Mouse (Mus musculus) liver, embryonic 12.5 days (tissue): ENCODE data around the gene 4930519G04Rik. TPM values are rescaled to one million over a fixed set of nuclear protein-coding genes. Genes with fewer than 3 reads are reported as not detected.
"Not testable (repeated sequence)": the region's sequence is repeated elsewhere in the genome, so short reads cannot be mapped to it uniquely, and the experiment has no call there.

Experiments used
- ATAC-seq: fragments of 200-750 bp; cut with Nextera tagmentation; 2 replicates; pipeline ENCODE4 v1.8.0; 2017; ENCODE audit warnings: moderate number of reproducible peaks, mild to moderate bottlenecking, moderate library complexity
- H3K27ac ChIP-seq: fragments of 300-500 bp; sonication (generic); 2 replicates; pipeline ENCODE4 v1.5.1; 2016; ENCODE audit warnings: mild to moderate bottlenecking
- H3K27me3 ChIP-seq: fragments of 300-500 bp; sonication (generic); replicated peaks from 2 replicates; pipeline ENCODE4 v1.6.1; 2016; ENCODE audit warnings: mild to moderate bottlenecking, moderate library complexity
- H3K36me3 ChIP-seq: fragments of 300-500 bp; sonication (generic); 2 replicates; pipeline ENCODE4 v1.6.1; 2016; ENCODE audit warnings: mild to moderate bottlenecking, moderate library complexity
- H3K4me1 ChIP-seq: fragments of 300-500 bp; sonication (generic); 2 replicates; pipeline ENCODE4 v1.6.1; 2016
- H3K4me2 ChIP-seq: fragments of 300-500 bp; sonication (generic); 2 replicates; pipeline ENCODE4 v1.6.1; 2016; ENCODE audit warnings: mild to moderate bottlenecking, moderate library complexity
- H3K4me3 ChIP-seq: fragments of 300-500 bp; sonication (generic); 2 replicates; pipeline ENCODE4 v1.5.1; 2016; ENCODE audit warnings: mild to moderate bottlenecking, moderate library complexity
- H3K9ac ChIP-seq: fragments of 300-500 bp; sonication (generic); 2 replicates; pipeline ENCODE4 v1.6.1; 2016; ENCODE audit warnings: mild to moderate bottlenecking, moderate library complexity
- H3K9me3 ChIP-seq: fragments of 300-500 bp; sonication (generic); replicated peaks from 2 replicates; pipeline ENCODE4 v1.6.1; 2016; ENCODE audit warnings: mild to moderate bottlenecking, moderate library complexity
- WGBS: fragments of 180-500 bp; shearing (Covaris S2); methylation state at CpG from one replicate; pipeline ENCODE4 v1.1.7; 2016; ENCODE audit not compliant: insufficient replicate concordance; 5-methylcytosine and 5-hydroxymethylcytosine counted together
- polyA plus RNA-seq: library from polyadenylated mRNA; unstranded; fragments of >200 nt; fragmentation: Nextera tagmentation; extraction: Ambion mirVana; gene quantifications from 2 replicates; pipeline ENCODE4 v1.2.1, GENCODE M21; 2016

Gene 4930519G04Rik
- polyA plus RNA-seq, 1 experiment from 2014 or later: not detected

DNA sequence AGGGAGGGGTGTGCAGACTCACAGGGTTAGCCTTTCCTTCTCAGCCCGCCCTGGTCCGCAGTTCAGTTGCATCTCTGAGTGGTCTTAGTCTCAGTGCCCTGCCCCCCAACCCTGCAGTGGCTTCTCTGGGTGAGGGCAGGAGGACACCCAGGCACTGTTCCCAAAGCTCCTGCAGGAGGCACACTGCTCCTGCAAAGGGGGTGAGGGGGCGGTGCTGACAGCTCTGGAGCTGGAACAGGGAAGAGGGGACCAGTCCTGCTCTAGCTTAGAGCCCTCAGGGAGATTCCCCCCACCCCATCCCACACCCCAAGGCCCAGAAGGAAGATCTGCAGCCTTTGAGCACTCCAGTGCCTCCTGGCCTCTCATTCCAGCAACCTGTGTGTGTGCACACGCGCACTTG, 10.8 kb upstream of the 4930519G04Rik start:
- Histone ChIP-seq H3K9me3 (no peaks in the 10 kb centered on the region), H3K27me3 (peaks cover 44% of the 10 kb centered on the region), H3K4me3 (no peak overlapping the region), H3K9ac (no peak overlapping the region), H3K36me3 (no peaks in the 10 kb centered on the region), H3K4me2 (no peak overlapping the region), H3K4me1 (0 out of 2 replicates have a peak, but pooled peaks cover 3% of the 10 kb centered on the region), H3K27ac (no peak overlapping the region)
- WGBS: 58% methylated on average over 5 of the region's 5 CpGs
- ATAC-seq: no peak

DNA sequence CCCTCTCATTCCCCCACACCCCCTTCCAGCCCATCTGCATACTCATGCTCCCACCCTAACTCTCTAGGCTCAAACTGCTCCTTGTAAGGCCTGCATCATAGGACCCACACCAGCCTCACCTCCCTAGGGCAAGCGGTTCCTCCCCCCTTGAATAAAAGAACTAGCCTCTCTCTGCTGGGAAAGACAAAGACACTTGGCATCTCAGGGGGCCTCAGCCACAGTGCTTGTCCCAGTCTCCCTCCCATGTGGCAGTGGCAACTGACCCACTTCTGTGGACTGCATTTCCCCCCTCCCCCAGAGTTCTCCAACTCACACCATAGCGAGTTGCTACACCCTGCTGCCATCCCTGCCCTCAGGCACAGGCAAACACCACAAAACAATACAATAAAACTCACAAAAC, 9.1 kb upstream of the 4930519G04Rik start:
- not testable (repeated sequence) for ATAC-seq, H3K36me3 ChIP-seq

DNA sequence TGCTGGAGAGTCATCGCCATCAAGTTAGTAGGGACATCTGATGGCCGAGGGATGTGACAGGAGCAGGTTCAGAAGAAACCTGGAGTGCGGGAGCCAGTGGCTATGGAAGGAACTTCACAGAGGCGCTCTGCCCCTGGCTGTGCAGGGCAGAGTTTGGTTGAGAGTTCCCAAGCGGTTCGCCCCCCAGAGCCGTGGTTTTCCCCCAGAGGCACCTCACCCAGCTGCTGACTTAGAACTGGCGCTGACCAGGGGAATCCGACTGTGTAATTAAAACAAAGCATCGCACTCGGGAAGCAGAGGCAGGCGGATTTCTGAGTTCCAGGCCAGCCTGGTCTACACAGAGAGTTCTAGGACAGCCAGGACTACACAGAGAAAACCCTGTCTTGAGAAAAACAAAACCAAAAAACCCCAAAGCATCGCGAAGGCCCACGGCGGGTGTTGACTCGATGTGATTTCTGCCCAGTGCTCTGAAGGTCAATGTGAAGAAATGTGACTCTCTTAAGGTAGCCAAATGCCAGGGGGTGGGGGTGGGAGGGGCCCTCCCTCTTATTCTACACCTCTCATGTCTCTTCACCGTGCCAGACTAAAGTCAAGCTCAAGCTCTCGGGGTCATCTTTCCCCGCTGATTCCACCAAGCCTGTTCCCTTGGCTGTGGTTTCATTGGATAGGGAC, 1.8 kb upstream of the 4930519G04Rik start:
- 0 out of 2 replicates have a peak, but pooled peaks have one; percentile 37 for ATAC-seq

More for the DNA sequence above, 9.1 kb upstream of the 4930519G04Rik start:
- not testable (repeated sequence) for H3K4me1 ChIP-seq, H3K9me3 ChIP-seq, H3K4me2 ChIP-seq, H3K27ac ChIP-seq, H3K4me3 ChIP-seq, H3K9ac ChIP-seq
- H3K27me3 ChIP-seq: peaks cover 33% of the 10 kb centered on the region
- 80% methylated on average over 2 of the region's 2 CpGs for WGBS

DNA sequence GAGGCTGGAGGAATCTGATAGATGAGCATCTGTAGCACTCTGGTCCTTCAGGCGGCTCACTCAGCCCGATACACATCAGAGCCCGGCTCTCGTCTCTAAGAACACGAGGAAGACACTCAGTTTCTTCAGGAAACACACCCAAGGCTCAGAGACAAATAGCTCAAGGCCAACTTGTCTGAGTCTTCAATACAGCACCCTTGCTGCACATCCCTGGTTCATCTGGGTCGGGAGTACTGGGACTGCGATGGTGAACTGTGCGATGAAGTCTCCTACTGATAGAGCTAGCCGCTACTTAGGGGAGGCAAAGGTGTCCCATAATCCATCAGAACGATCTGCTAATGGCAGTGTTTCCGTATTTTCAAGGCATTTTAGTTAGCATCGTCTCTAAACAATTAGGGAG, 5.1 kb downstream of the 4930519G04Rik start, which contains the start of gene Gm9936:
TSS of gene Gm9936 (minus strand) at position 101 of the 400 bp plus-strand sequence.
- 72% methylated on average over 12 of the region's 12 CpGs for whole genome bisulfite sequencing
- H3K4me2 ChIP-seq: peak within 1 kb of the TSS; percentile 36
- H3K4me3 ChIP-seq: no peak within 1 kb of the TSS
- no peaks in the 10 kb centered on the region for H3K36me3 ChIP-seq
- peaks cover 52% of the 10 kb centered on the region for H3K27me3 ChIP-seq
- no peak within 1 kb of the TSS for H3K9ac ChIP-seq
- no peak for ATAC-seq
- peaks cover 3% of the 10 kb centered on the region; the same call in 1 of the 2 replicates for H3K4me1 ChIP-seq
- no peaks in the 10 kb centered on the region for H3K9me3 ChIP-seq
- no peak within 1 kb of the TSS for H3K27ac ChIP-seq

More for the DNA sequence above, 1.8 kb upstream of the 4930519G04Rik start:
- Histone ChIP-seq H3K4me2 (no peak overlapping the region), H3K4me3 (no peak overlapping the region), H3K9me3 (no peaks in the 10 kb centered on the region), H3K36me3 (no peaks in the 10 kb centered on the region), H3K27ac (no peak overlapping the region), H3K9ac (no peak overlapping the region), H3K4me1 (no peaks in the 10 kb centered on the region), H3K27me3 (peaks cover 16% of the 10 kb centered on the region)
- 66% methylated on average over 20 of the region's 20 CpGs for WGBS

DNA sequence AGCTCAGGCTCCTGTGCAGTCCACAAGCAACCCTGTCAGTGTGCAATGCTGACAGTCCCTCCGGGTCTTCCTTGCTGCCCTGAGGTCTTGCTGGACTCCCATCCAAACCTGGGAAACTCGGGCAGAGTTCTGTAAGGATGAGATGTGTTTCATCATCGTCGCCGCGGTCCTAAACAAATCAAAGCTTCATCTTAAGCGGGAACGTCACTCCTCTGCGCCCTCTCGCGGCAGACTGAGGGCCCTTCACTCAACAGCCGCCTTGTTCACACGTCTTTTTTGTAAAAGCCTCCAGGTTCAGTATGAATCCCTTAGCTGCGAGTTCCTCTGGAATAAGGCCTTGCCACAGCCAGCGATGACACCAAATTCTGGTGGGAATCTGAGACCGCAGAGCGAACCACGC, 5.8 kb downstream of the 4930519G04Rik start:
- peaks cover 52% of the 10 kb centered on the region for H3K27me3 ChIP-seq
- no peak for ATAC-seq
- H3K36me3 ChIP-seq: no peaks in the 10 kb centered on the region
- peaks cover 3% of the 10 kb centered on the region; the same call in 1 of the 2 replicates for H3K4me1 ChIP-seq
- H3K9ac ChIP-seq: no peak overlapping the region
- H3K4me2 ChIP-seq: peak overlapping the region; percentile 36
- no peak overlapping the region for H3K27ac ChIP-seq
- H3K4me3 ChIP-seq: no peak overlapping the region
- no peaks in the 10 kb centered on the region for H3K9me3 ChIP-seq
- 6% methylated on average over 18 of the region's 18 CpGs for WGBS

DNA sequence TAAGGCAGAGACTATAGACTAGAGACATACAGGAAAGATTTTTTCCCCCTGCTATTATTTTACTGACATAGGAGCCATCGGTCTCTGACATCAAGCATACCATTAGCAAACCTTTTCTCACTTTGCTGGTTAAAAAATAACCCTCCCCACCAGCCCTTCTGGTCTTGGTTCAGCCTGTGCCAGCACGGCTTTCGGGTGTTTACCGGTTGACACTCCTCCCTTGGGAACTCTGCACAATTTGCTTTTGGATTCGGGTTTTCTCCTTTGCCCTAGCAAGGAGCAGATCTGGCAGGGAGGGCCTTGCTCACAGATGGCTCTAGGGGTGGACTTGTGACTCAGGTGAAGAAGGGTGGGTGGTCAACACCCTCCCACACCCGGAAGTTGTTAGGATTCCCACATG, 8.3 kb downstream of the 4930519G04Rik start:
- Histone ChIP-seq H3K9ac (no peak overlapping the region), H3K27ac (no peak overlapping the region), H3K4me2 (no peak overlapping the region), H3K36me3 (no peaks in the 10 kb centered on the region), H3K9me3 (no peaks in the 10 kb centered on the region), H3K4me3 (no peak overlapping the region), H3K4me1 (peaks cover 3% of the 10 kb centered on the region; the same call in 1 of the 2 replicates), H3K27me3 (peaks cover 46% of the 10 kb centered on the region)
- 64% methylated on average over 6 of the region's 6 CpGs for WGBS
- no peak for ATAC-seq

DNA sequence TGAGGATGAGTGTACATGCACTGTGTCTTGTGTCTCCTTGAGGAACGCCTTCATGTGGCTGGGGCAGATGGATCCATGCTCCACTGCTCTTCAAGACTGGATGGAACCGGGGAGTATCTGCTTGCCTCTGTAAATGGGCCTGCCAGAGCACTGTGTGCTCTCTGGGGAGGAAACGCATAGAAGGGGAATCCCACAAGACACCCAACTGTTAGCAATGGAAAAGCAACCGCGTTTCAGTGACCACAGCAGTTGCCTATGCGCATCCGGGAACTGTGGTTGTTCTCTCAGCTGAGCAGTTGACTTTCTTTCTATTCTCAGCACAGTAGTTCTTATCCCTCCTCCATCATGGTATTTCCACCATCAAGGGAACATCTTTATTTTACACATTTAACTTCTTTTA, 11.3 kb downstream of the 4930519G04Rik start:
- Histone ChIP-seq H3K36me3 (no peaks in the 10 kb centered on the region), H3K9ac (no peak overlapping the region), H3K4me2 (no peak overlapping the region), H3K27me3 (peaks cover 19% of the 10 kb centered on the region), H3K4me1 (no peaks in the 10 kb centered on the region), H3K27ac (no peak overlapping the region), H3K4me3 (no peak overlapping the region), H3K9me3 (peaks cover 11% of the 10 kb centered on the region)
- ATAC-seq: no peak
- 61% methylated on average over 7 of the region's 7 CpGs for WGBS

DNA sequence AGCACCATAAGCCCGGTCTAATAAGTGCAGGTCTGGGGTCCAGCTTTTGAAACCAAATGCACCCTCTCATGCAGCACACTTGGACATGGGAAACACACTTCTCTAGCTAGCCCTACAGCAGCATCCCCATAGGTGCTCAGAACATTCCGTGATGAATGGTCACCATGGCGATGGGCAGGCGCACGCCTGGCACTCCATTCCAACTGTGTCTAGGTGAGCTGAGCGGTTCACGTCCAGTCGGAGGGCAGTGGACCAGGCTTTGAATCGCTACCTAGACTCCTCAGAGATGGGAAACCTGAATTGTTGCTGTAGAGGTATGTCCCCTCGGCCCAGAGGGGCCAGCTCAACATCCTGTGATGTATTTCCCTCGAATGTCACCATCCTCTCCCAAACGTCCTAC, 11.8 kb downstream of the 4930519G04Rik start:
- WGBS: 80% methylated on average over 12 of the region's 12 CpGs
- no peak for ATAC-seq
- no peak overlapping the region for H3K9ac ChIP-seq
- H3K27ac ChIP-seq: no peak overlapping the region
- no peaks in the 10 kb centered on the region for H3K4me1 ChIP-seq
- H3K27me3 ChIP-seq: peaks cover 14% of the 10 kb centered on the region
- H3K36me3 ChIP-seq: no peaks in the 10 kb centered on the region
- H3K4me3 ChIP-seq: no peak overlapping the region
- H3K4me2 ChIP-seq: no peak overlapping the region
- H3K9me3 ChIP-seq: peaks cover 11% of the 10 kb centered on the region

DNA sequence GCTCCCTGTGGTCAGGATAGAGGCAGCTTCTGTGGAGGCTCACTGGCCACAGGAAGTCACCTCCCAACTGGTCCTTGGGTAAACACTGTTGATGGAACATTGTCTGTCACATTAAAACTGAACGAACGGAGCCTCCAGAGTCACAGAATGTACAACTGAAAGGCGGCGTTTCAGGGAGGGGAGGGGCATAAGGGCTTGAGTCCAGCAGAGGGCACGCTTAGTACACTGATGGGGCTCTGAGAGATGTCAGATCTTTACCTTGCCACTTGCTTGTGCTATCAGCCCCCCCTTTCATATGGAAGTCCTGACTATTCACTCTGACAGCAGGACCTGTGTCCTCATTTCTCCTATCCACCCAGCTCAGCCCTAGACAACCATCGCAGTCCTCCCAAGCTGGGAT, 22.4 kb downstream of the 4930519G04Rik start:
- no peak overlapping the region for H3K9ac ChIP-seq
- 46% methylated on average over 6 of the region's 6 CpGs for WGBS

DNA sequence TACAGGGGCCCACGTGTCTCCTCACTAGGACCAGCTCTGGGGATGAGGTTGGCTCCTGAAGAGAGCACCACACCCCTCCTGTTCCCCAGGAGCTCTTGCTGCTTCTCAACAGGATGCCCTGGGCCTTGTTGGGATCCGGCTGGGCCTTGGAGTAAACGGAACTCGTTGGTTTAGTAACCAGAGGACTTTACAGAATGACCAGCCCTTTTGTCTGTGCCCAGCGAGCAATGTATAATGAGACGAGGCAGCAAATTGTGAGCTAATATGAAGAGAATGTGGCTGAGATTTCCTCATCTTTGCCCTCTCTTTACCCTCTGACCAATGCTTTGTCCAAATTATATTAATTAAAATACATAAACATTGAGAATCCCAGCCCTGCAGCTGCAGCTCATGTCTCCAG, 22.9 kb downstream of the 4930519G04Rik start:
- no peak overlapping the region for H3K27ac ChIP-seq
- H3K4me2 ChIP-seq: no peak overlapping the region
- no peaks in the 10 kb centered on the region for H3K36me3 ChIP-seq
- 51% methylated on average over 6 of the region's 6 CpGs for WGBS
- H3K27me3 ChIP-seq: peaks cover 27% of the 10 kb centered on the region
- no peak for ATAC-seq
- H3K9ac ChIP-seq: no peak overlapping the region
- H3K4me3 ChIP-seq: no peak overlapping the region
- no peaks in the 10 kb centered on the region for H3K9me3 ChIP-seq
- peaks cover 6% of the 10 kb centered on the region; the same call in 1 of the 2 replicates for H3K4me1 ChIP-seq

More for the DNA sequence above, 22.4 kb downstream of the 4930519G04Rik start:
- Histone ChIP-seq H3K27ac (no peak overlapping the region), H3K4me3 (no peak overlapping the region), H3K36me3 (no peaks in the 10 kb centered on the region), H3K4me2 (no peak overlapping the region), H3K9me3 (no peaks in the 10 kb centered on the region), H3K4me1 (peaks cover 6% of the 10 kb centered on the region; the same call in 1 of the 2 replicates), H3K27me3 (peaks cover 27% of the 10 kb centered on the region)
- ATAC-seq: no peak

DNA sequence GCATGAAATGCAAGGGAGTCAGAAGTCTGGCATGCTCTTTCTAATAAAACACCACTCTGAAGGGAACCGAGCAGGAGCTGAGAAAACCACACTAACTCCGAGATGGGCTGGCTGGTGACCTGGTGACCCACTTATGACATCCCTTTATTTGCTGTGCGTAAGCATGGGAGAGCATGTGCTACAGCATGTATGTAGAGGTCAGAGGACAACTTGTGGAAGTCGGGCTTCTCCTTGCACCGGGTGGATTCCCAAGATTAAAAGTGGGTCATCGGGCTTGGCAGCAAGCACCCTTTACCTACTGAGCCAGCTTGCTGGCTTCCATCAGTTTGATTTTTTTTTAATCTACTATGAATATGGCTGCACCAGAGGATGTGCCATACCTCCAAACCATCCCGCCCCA, 24.0 kb downstream of the 4930519G04Rik start:
- Histone ChIP-seq H3K4me3 (no peak overlapping the region), H3K27ac (no peak overlapping the region), H3K9me3 (no peaks in the 10 kb centered on the region), H3K36me3 (no peaks in the 10 kb centered on the region), H3K27me3 (peaks cover 28% of the 10 kb centered on the region), H3K4me1 (peaks cover 6% of the 10 kb centered on the region; the same call in 1 of the 2 replicates), H3K4me2 (no peak overlapping the region), H3K9ac (no peak overlapping the region)
- 59% methylated on average over 7 of the region's 7 CpGs for WGBS
- no peak for ATAC-seq

DNA sequence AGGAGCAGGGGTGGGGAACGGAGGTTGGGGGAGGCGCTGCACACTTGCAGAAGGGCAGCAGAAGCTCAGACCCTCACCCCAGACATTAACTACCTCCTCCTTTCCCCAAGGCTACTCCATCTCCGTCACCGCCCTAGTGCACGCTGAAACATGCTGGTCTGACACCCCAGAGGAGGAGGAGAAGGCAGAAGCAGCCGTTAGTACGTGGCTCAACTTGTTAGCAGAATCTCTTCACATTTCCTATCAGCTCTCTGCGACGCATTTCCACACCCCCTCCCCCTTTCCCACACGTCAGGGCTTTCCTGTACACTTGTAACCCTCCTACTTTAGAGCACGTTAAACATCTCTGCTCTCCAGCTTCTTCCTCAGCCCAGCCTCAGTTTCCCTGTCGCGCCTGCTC, 25.9 kb downstream of the 4930519G04Rik start:
- H3K4me3 ChIP-seq: no peak overlapping the region
- no peak overlapping the region for H3K4me2 ChIP-seq
- no peaks in the 10 kb centered on the region for H3K9me3 ChIP-seq
- no peak overlapping the region for H3K9ac ChIP-seq
- H3K36me3 ChIP-seq: no peaks in the 10 kb centered on the region
- 32% methylated on average over 13 of the region's 13 CpGs for WGBS
- H3K27me3 ChIP-seq: peaks cover 28% of the 10 kb centered on the region
- no peak for ATAC-seq
- H3K27ac ChIP-seq: no peak overlapping the region
- H3K4me1 ChIP-seq: peaks cover 6% of the 10 kb centered on the region; the same call in 1 of the 2 replicates
